Mouse (Mus musculus) megakaryocyte-erythroid progenitor cell, adult 5-6 weeks (primary cell): ENCODE measurements around the gene Dnm3. TPM values are rescaled to one million over a fixed set of nuclear protein-coding genes. Genes with fewer than 3 reads are reported as not detected.

Experiments
- ATAC-seq: replicated peaks from 2 replicates; pipeline ENCODE4 v1.8.0; 2016; ENCODE audit warnings: mild to moderate bottlenecking, inconsistent platforms; ENCODE audit not compliant: severe bottlenecking, poor library complexity, low FRiP score, low TSS enrichment
- total RNA-seq, 2 experiments: library from RNA; stranded (forward) in 1 of 2; stranded (reverse) in 1 of 2; fragments of 200-1000, 215-1000 nt in 1 of 2; fragments of >200 nt in 1 of 2; fragmentation: Nextera tagmentation in 1 of 2; gene quantifications; 2 replicates each; pipeline ENCODE4 v1.2.3; 2014 to 2017

Gene Dnm3
- total RNA-seq, 2 experiments from 2014 or later, result 0.37 TPM; not detected in 1

GRCm38 (mm10) chr1:162023681-162024270 lies 454.1 kb downstream of the Dnm3 start:
- no peak for ATAC-seq

GRCm38 (mm10) chr1:162020766-162021165 lies 457.1 kb downstream of the Dnm3 start:
- ATAC-seq, result no peak

GRCm38 (mm10) chr1:162020303-162020731 lies 457.5 kb downstream of the Dnm3 start:
- no peak for ATAC-seq

GRCm38 (mm10) chr1:162018601-162018977 lies 459.2 kb downstream of the Dnm3 start:
- no peak for ATAC-seq

GRCm38 (mm10) chr1:162017975-162018600 lies 459.7 kb downstream of the Dnm3 start:
- no peak for ATAC-seq

- ATAC-seq, result no peak
These were observed 460.9 kb downstream of the Dnm3 start for GRCm38 (mm10) chr1:162016982-162017381.

- ATAC-seq, result no peak
These were observed 462.5 kb downstream of the Dnm3 start for GRCm38 (mm10) chr1:162015247-162015862.

GRCm38 (mm10) chr1:162013561-162013960 lies 464.3 kb downstream of the Dnm3 start:
- peak; percentile 35 for ATAC-seq

GRCm38 (mm10) chr1:162011523-162012245 lies 466.1 kb downstream of the Dnm3 start:
- no peak for ATAC-seq

GRCm38 (mm10) chr1:162009086-162009485 lies 468.7 kb downstream of the Dnm3 start:
- no peak for ATAC-seq

GRCm38 (mm10) chr1:162008631-162009067 lies 469.2 kb downstream of the Dnm3 start:
- ATAC-seq, result no peak

GRCm38 (mm10) chr1:162008208-162008607 lies 469.6 kb downstream of the Dnm3 start:
- no peak for ATAC-seq

GRCm38 (mm10) chr1:162006109-162006508 lies 471.7 kb downstream of the Dnm3 start:
- ATAC-seq, result no peak

- peak; percentile 86 for ATAC-seq
These were observed 472.7 kb downstream of the Dnm3 start for GRCm38 (mm10) chr1:162004821-162005770.

- no peak for ATAC-seq
These were observed 473.4 kb downstream of the Dnm3 start for GRCm38 (mm10) chr1:162004518-162004780.

- no peak for ATAC-seq
These were observed 473.9 kb downstream of the Dnm3 start for GRCm38 (mm10) chr1:162003729-162004517.

- ATAC-seq, result no peak
These were observed 476.5 kb downstream of the Dnm3 start for GRCm38 (mm10) chr1:162001328-162001727.

- peak; percentile 67 for ATAC-seq
These were observed 477.9 kb downstream of the Dnm3 start for GRCm38 (mm10) chr1:161999882-162000371.
